Comparison of ENCODE assay signal across 17 mouse cellular contexts in the genomic region with DNA sequence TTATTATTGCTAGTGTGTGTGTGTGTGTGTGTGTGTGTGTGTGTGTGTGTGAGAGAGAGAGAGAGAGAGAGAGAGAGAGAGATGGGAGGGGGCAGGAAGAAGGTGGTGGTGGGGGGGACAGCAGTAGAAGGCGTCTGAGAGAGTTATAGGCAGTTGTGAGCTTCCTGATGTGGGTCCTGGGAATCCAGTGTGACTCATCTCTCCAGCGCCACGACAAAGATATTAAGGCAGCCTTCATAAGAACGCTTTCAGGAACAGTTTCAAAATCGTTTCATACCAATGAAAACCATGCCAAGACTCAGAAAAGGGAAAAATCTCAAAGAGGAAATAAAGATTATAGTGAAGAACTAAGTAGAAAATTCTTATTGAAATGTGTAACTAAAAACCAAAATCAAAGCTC.
"Had no signal": no experiment of that assay in that cellular context is flagged by ENCODE, and none has a peak within 500 bp of the region (broad histone marks: within the 10 kb centered on the region; RNA-seq: fewer than 3 reads in every experiment).

No protein-coding gene starts in this region.

- ATAC-seq: liver, postnatal 0 days; midbrain, embryonic 13.5 days; midbrain, embryonic 15.5 days had no signal

- DNase-seq: liver, postnatal 0 days; lung, adult 2 months; lung, postnatal 10 days; lung, postnatal 36 days; right cerebral cortex, postnatal 14 days; thymus, adult 2 months; thymus, postnatal 25 days; thymus, postnatal 4 days had no signal

- H3K27ac ChIP-seq: lung, embryonic 15.5 days; macrophage; midbrain, embryonic 13.5 days; midbrain, embryonic 15.5 days; neural tube, embryonic 12.5 days; stomach, embryonic 15.5 days; stomach, postnatal 0 days had no signal

- H3K9ac ChIP-seq: liver, postnatal 0 days; lung, embryonic 15.5 days; midbrain, embryonic 13.5 days; midbrain, embryonic 15.5 days; neural tube, embryonic 12.5 days; stomach, embryonic 15.5 days had no signal

- H3K9me3 ChIP-seq: lung, embryonic 15.5 days; megakaryocyte, embryonic 14.5 days; midbrain, embryonic 13.5 days; midbrain, embryonic 15.5 days; neural tube, embryonic 12.5 days; stomach, embryonic 15.5 days had no signal

- H3K4me1 ChIP-seq: lung, embryonic 15.5 days; midbrain, embryonic 13.5 days; midbrain, embryonic 15.5 days; neural tube, embryonic 12.5 days; stomach, embryonic 15.5 days had no signal

- H3K4me3 ChIP-seq: lung, embryonic 15.5 days; megakaryocyte, embryonic 14.5 days; midbrain, embryonic 13.5 days; midbrain, embryonic 15.5 days; neural tube, embryonic 12.5 days; stomach, embryonic 15.5 days had no signal

- H3K27me3 ChIP-seq: lung, embryonic 15.5 days; megakaryocyte, embryonic 14.5 days; midbrain, embryonic 13.5 days; midbrain, embryonic 15.5 days; neural tube, embryonic 12.5 days; stomach, embryonic 15.5 days had no signal

- H3K36me3 ChIP-seq: lung, embryonic 15.5 days; midbrain, embryonic 15.5 days; neural tube, embryonic 12.5 days; stomach, embryonic 15.5 days had no signal

- H3K4me2 ChIP-seq: lung, embryonic 15.5 days; midbrain, embryonic 11.5 days; midbrain, embryonic 13.5 days; midbrain, embryonic 15.5 days; neural tube, embryonic 12.5 days; stomach, embryonic 15.5 days had no signal
